Mouse (Mus musculus) T-helper 1 cell (primary cell): ENCODE results near the gene Cbarp.

Source experiments
- in situ Hi-C: fragments of 300-600 bp; cut with MboI, MseI; formaldehyde crosslinking; loops from one replicate; pipeline ENCODE4 v1.15.1; 2025; ENCODE audit warnings: high pct_unique_total_duplicates

The Cbarp gene

DNA sequence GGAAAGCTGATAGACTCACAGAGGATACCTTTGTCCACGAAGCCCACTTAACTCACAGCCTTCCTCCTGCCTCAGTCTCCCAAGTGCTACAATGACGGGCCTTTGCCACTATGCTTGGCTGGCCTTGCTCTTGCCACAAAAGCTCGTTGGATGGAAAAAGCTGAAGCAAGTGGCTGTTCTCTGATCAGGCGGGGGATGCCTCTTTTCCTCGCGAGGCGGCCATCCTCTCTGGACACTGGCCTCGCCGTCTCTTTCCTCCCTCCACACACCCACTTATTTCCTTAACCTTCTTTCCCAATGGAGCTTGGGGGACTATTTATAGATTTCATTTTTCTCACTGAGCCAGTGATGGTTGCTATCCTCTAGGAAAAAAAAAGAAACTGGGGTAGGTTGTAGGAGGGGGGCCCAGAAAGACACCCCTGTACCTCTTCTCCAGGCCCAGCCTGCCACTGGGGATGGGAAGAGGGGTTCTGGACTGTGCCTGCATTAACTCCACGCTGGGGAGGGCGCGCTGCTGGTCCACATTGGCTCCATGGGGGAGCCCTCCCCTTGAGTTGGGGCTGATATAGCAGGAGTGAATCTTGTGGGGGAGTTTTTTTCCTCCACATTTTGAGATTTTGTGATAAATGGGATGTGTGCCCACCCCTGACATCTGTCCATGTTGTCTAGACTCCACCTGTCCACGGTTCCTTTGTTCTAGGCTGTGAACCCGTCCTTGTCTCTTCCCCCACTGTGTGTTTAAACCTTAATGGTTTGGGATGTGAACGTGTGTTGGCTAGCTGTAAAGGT, 16.7 kb upstream of the Cbarp start:
- in situ Hi-C loops = no loop called here

DNA sequence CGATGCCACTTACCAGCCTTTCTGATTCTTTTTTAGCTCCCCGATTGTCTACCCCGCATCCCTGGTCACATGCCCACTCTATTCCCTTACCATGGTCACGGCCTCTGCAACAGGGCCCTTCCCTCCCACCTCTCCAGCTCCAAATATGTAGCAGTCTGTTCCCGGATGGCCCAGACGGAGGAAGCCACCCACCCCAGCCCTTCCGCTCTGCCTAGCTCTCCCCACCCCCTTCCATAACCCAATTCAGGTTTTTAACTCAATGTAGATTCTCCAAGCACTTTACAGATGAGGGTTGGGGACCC, 16.1 kb upstream of the Cbarp start:
- in situ Hi-C loops = no loop called here

DNA sequence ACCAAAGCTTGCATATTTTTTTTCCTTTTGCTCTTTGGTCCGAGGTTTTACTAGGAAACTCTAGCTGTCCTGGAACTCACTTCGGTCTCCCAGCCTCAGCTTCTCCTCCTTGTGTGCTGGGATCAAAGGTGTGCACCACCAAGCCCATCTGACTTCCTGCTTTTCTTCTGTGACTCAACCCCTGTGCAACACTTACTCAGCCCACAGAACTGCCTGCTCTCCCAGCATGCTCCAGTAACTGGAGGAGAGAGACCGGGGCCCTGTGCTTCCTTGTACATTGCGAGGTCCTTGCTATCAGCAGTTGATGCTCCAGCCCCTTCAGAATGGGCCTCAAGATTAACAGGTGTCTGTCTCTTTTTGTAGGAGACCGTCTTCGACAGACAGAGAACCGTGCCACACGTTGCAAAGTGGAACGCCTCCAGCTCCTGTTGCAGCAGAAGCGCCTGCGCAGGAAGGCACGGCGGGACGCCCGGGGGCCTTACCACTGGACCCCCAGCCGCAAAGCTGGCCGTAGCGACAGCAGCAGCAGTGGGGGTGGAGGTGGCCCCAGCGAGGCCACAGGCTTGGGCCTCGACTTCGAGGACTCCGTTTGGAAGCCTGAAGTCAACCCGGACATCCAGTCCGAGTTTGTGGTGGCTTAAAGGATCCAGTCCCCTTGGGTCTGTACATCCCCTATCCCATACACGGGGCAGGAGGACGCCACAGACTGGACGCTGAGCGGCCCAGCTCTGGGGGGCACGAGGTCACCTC, 15.5 kb upstream of the Cbarp start:
- in situ Hi-C loops = no loop called here

DNA sequence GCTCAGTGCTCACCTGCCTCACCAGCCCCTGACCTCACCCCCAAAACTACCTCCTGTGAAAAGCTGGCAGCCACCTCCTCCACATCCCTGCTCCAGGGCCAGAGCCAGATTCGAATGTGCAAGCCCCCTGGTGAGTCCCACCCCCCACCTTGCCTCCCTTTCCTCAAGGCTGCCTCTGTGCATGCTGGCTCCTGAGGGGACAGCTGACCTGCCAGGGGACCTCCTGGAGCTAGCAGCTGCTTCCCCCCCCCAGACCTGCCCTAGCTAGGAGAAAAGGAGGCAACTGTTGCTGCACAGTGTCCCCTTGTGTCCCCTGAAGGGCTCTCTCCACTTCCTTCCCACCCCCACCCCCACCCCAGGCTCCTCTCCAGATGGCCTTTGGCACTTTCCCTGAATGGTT, 14.6 kb upstream of the Cbarp start:
- in situ Hi-C loops = no loop called here

DNA sequence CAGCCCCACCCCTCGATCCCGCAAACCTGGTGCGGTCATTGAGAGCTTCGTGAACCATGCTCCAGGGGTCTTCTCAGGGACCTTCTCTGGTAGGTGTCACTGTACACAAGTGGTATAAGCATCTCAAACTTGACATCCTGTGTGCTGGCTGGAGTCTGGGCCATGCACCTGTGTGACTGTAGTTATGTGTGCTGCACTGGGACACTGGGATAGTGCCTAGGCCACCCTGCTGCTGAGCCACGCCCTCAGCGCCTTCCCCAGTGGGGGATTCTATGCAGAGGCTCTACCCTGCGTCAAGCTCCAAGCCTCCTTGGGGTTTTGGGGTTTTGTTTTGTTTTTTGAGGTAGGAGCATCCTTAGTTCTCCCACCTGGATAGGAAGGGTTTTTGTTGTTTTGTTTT, 13.7 kb upstream of the Cbarp start:
- in situ Hi-C loops = no loop called here

DNA sequence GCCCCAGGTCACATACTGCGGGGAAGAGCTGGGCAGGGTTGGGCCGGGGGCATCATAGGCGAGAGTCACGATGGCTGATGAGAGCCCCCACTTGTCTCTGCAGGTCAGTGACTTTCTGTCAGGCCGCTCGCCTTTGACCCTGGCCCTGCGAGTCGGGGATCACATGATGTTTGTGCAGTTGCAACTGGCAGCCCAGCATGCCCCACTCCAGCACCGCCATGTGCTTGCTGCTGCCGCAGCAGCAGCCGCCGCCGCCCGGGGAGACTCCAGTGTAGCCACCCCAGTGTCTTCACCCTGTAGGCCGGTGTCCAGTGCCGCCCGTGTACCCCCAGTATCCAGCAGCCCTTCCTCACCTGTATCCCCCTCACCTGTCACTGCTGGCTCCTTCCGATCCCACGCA, 13.1 kb upstream of the Cbarp start:
- in situ Hi-C loops = no loop called here

DNA sequence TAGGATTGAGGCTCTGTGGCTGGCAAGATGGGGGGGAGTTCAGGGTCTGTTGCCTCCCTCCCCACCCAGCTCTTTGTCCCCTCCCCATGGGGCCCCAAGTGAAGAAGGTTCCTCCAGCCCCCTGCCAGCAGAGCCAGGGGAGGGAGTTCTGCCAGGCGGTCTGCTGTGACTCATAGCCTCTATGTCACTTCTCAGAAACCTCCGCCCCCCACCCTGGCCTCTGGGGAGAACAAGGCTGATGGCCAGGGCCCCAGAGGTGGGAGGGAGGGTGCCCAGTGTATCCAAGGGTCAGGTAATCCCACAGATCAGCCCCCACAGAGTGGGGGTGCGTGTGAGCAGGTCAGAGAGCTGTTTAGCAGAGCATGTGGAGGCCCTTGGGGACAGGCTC, 12.2 kb upstream of the Cbarp start:
- in situ Hi-C loops = no loop called here

DNA sequence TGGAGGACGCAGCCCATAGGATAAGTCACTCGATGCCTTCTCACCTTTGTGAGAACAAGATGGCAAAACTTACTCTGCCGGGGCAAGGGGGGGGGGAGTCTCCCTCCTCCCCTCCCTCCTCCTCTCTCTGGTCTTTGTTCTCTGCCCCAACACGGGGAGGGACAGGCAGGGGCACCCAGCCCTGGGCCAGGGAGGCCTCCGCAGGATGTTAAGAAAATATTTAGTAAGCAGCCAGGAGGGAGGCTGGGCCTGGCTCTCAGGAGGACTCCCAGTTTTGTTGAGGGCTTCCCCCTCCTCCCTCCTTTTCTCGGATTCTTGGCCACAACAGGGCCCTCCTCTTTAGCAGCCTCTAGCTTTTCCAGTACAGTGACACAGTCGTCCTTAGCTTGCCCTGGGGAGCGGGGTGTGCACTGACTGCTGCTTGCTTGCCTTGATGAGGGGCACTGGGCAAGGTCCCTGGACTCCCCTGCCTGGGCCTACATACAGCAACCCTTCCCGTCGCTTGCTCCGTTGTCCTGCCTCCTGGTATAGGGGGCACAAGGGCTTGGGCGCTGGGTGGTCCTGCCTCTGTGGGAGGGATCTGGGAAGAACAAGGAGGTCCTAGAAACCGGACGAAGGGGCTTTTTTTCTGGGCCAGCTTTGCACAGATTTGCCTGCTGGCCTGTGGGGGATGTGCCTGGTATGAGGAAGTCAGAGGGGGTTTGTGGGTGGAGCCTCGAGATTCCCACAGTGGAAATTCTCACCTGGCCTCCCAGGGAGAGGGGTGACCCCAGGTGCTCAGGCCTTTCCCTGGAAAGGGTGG, 11.6 kb upstream of the Cbarp start:
- in situ Hi-C loops = no loop called here

DNA sequence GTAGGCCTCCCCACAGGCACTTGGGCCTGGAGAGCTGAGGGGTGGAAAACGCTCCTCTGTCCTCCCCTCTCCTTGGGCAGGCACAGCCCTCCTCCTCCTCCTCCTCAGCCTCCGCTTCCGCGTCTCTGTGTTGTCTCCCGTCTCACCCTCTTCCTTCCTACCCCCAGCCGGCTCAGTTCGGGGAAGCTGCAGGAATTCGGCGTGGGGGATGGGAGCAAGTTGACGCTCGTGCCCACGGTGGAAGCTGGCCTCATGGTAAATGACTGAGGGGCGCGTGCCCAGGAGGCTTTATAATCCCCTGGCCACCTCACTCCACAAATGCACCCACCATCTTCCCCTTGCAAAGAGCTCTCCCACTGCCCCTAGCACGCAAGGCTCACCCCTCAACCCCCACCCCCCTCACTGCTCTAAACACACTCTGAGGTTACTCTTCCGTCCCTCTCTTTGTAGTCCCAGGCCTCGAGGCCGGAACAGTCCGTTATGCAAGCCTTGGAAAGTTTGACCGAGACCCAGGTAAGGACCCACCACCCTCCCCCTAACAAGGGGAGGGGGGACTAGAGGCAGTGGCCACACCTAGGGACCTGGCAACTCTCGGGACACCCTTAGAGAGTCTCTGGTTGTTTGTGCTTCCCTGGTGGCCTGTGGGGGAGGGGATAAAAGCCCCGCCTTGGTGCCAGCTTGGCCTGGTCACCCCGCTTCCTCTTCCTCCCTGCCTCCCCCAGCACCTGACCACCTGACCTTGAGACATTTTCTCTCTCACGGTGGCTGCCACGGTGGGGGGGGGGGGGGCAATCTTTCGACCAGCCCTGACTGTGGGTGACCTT, 10.8 kb upstream of the Cbarp start:
- in situ Hi-C loops = no loop called here

DNA sequence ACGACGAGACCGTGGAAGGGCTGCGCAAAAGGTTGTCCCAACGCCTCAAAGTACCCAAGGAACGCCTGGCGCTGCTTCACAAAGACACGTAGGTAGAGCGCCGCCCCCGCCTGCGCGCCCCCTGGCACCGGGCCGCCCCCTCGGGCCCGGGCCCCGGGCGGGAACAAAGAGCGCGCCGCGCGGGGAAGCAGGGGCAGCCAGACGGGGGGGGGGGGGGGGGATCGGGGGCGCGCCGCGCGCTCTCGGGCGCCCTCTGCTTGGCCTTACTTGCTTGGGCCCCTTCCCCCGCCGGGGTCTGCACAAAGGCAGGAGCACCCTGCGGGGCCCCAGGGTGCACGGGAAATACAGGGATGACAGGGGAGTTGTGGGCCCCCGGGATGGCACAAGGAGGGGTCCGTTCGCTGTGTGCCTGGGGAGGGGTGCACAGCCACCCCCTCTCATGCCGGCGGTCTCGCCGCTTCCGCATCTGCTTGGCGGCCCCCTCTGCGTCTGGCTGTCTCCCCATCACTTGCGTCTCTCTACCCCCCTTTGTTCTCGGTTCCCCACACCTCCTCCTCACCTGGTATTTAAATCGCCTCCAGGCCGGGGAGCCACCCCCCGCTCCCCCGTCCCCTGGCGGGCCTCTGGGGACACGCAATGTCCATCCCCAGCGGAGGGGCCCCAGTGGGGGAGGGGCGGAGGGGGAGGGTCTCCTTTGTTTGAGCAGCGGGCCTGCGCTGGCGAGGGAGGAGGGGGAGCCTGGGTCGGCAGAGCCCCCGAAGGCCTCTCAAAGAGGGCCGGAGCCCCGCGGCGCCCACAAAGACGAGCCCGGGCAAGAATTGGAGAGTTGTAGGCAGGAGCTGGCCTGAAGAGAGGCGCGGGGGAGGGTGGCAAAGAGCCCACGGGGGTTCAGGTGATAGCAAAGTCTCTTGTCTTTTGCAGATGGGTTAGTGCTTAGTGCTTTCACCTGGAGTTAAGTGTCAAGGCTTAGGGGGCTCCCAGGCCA, 9.9 kb upstream of the Cbarp start:
- in situ Hi-C loops = no loop called here

DNA sequence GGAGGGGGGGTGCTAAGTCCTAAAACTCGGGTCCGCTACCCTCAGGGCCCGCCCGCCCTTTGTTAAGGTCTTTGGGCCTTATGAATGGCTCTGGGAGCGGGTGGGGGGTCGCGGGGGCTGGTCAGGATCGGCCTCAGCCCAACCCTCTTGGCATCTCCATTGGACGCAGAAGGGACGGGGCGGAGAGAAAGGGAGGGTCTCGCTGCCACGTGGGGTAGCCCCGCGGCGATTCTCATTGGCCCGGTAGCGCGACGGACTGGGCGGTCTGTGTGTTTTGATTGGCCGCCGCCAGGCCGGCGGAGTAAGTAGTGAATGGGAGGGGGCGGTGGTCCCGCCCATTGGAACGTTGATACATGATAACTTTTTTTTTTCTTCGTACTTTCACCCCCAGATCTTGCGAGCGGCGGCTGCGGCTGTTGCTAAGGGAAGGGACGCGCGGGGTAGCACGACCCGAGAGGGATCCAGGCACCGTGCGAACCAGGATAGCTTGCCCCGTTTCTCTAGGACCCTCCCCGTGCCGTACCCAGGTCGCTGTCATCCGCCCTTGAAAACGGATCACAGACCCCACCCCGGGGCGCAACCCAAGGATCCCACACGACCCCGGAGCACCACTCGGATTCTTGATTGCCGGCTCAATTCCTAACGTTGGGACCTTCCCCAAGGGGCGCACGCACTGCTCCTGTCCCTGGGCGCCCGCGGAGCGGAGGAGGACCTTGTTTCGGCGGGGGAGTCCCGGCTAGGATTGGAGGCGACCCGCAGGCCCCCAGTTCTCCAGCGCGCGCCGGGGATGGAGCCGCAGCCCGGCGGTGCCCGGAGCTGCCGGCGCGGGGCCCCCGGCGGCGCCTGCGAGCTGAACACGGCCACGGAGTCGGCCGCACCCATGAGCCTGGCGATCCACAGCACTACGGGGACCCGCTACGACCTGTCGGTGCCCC, 8.9 kb upstream of the Cbarp start:
- in situ Hi-C loops = no loop called here

DNA sequence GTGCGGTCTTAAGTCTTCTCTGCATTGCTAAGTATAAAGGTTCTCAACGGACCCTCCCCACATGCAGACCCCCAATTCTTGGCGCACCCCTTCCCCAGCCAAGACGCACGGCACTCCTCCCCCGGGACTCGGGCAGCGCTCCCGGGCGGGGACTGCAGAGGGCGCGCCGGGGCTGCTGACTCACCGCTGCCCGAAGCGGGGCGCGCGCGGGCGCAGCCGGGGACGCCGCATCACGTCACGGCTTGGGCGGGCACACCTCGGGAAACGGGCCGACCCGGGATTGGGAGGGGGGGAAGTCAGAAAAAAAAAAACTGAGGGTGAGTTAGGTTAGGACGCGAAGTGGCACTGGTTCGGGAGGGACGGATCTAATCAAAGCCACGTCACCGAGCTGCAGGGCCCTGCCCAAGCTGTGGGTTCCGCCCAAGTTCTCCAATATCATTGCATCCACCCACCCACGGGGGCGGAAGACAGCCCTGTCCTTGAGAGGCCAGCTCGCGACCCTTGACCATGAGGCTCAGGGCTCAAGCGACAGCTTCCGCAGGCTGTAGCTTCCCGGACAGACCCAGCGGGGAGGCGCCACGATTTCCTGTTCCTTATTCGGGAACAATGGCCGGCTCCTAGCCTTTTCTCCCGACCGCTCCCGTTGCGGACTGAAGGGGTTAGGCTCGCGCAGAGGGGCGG, 8.1 kb upstream of the Cbarp start:
- in situ Hi-C loops = no loop called here

DNA sequence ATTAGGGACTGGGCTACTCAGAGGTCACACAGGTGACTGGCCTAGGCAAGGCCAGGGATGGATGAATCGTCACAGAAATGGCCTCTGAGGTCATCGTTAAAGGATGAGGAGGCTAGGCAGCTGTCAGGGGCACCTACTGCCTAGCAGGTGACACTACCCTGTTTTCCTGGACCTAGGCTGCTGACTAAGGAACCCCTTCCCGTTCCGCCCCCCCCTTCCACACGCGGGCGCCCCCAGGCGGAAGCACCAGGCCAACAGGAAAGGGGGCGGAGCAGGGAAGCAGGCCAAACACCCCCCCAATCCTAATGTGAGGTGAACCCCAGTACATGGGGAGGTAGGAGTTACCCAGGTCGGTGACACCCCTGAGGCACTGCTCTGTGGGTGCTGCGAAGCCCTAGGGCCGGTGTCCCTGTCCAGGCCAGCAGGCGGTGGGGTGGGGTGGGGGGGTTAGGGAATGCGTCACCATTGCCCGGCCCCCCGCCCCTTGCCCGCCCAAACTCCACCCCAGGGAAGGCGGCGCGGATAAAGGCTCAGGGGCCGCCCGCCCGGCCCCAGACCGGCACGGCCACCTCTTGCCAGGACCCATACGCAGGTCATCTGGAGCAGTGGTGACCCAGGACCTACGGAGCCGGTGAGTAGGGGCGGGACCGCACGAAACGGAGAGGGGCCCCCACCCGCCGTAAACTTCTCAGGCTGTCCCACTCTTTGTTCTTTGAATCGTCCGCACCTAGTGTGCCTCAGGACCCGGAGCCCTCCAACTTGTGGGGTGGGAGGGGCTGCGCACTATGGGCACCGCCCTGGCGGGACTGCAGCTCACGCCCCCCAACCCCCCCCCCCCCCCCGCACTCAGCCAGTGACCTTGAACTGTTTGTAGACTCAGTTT, 7.3 kb upstream of the Cbarp start, which contains the start of gene Midn:
Midn (plus strand) TSS at position 554 of the 883 bp plus-strand sequence.
- in situ Hi-C loops = no loop called here

DNA sequence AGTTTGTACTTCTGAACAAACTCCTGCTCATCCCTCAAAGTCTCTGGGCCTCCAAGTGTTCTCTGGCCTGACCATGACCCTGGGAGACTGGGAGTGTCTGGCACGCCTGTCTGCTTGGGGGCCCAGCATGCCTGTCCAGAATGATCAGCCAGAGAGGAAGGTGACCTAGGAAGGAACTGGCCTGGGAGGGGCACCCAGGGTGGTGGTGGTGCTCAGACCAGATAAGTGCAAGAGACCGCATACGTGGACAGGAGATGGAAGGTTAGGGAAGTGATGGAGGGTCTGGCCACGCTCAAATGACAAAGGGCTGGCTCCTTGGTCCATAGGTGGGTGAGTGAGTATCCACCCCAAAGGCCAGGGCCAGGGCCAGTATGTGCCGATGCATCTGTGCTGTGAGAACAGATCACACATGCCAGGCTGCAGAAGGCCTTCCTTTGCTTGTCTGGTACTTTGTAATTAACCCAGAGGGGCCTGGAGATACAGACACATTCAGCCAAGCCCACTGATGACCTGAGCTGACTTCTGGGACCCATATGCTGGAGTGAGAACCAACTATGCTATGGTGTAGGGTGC, 6.6 kb upstream of the Cbarp start:
- in situ Hi-C loops = no loop called here

DNA sequence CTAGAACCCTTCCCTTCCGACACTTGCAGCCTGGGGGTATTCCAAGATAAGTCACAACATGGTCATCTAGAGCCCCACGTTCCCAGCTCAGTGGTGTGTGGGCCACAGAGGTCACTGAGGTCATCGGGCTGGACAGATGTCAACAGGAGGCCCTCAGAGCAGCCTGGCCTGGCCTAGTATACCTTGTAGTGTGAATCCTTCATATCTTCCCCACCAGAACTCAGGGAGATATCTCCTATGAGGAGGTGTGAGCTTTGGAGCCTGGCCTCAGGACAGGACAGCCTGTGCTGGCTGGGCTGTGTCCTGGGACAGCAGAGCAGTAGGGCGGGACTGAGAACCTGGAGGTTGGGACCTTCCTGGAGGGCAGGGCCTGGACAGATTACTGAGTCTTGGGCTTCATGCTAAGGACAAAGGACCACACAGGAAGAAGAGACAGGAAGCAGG, 6.0 kb upstream of the Cbarp start:
- in situ Hi-C loops = no loop called here

DNA sequence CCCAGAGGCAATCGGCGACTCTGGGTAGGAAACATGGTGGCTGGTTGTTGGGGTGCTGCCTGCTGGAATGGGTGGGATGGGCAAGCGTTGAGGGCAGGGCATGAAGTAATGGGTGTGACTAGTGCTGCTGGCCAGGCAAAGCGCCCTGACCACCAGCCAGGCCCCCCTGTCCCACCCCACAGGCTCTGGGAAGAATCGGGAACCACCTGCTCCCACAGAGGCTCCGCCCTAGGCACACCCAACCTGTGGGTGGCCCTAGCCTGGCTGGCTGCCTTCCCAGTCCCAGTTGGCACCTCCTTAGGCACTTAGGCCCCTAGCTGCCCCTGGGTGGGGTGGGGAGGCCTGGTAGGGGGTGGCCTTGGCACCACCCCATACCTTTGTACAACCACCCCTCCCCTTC, 5.3 kb upstream of the Cbarp start:
- in situ Hi-C loops = no loop called here
